In genomic region chr10:56979601-56980000, GRCm38 (mm10) we compare ENCODE assay signal across 16 mouse cellular contexts.
A peak's percentile ranks its signal among the peaks of the same experiment; 100 is the strongest.
DNase-seq lines count a peak whose midpoint lies in the region; ATAC-seq and TF ChIP-seq lines count a peak whose summit lies in the region.
"Had no signal": no experiment of that assay in that cellular context is flagged by ENCODE, and none has a peak within 500 bp of the region (broad histone marks: within the 10 kb centered on the region; RNA-seq: fewer than 3 reads in every experiment).

No protein-coding gene starts in this region.

- TF ChIP-seq POLR2A in brain, embryonic 14.5 days (IDR thresholded peaks at IDR 0.05; ENCODE audit: borderline replicate concordance, extremely low read depth, insufficient read depth, insufficient read length, poor library complexity, severe bottlenecking): no peak

- H3K27ac ChIP-seq in heart, postnatal 0 days (ENCODE audit: low read depth): peak overlapping the region; percentile 80
- H3K27ac ChIP-seq in limb, embryonic 12.5 days: no peak overlapping the region
- H3K27ac ChIP-seq: kidney, embryonic 15.5 days; liver, embryonic 15.5 days; midbrain, embryonic 12.5 days had no signal

- ATAC-seq in heart, postnatal 0 days (ENCODE audit: insufficient read depth, low read depth): no peak
- ATAC-seq in limb, embryonic 12.5 days (ENCODE audit: insufficient number of reproducible peaks, insufficient read depth, low FRiP score, low TSS enrichment, low read depth): peak; percentile 87
- ATAC-seq: forebrain, embryonic 16.5 days; inflammation-experienced regulatory T-cells, adult 6 months had no signal

- no peaks in the 10 kb centered on the region for H3K27me3 ChIP-seq in heart, postnatal 0 days (ENCODE audit: control insufficient read depth, insufficient read depth, low read length)
- H3K27me3 ChIP-seq in limb, embryonic 12.5 days: no peaks in the 10 kb centered on the region
- H3K27me3 ChIP-seq: kidney, embryonic 15.5 days; liver, embryonic 15.5 days; midbrain, embryonic 12.5 days had no signal

- H3K9ac ChIP-seq in heart, postnatal 0 days (replicated peaks; ENCODE audit: low read depth, low read length): no peak overlapping the region
- no peak overlapping the region for H3K9ac ChIP-seq in limb, embryonic 12.5 days (replicated peaks)
- H3K9ac ChIP-seq: kidney, embryonic 15.5 days; liver, embryonic 15.5 days; midbrain, embryonic 12.5 days had no signal

- TF ChIP-seq CTCF in heart, postnatal 0 days (IDR thresholded peaks at IDR 0.05; ENCODE audit: low read depth): no peak
- TF ChIP-seq CTCF in brain, embryonic 14.5 days (IDR thresholded peaks at IDR 0.05; ENCODE audit: borderline replicate concordance, extremely low read depth, insufficient read depth, insufficient read length): no peak

- no peak overlapping the region for H3K4me3 ChIP-seq in heart, postnatal 0 days (ENCODE audit: low read depth, low read length)
- H3K4me3 ChIP-seq in limb, embryonic 12.5 days (replicated peaks): no peak overlapping the region
- H3K4me3 ChIP-seq: erythroblast, embryonic 14.5 days; kidney, embryonic 15.5 days; liver, embryonic 15.5 days; midbrain, embryonic 12.5 days had no signal

- no peaks in the 10 kb centered on the region for H3K9me3 ChIP-seq in heart, postnatal 0 days (replicated peaks; ENCODE audit: control insufficient read depth, low read length)
- H3K9me3 ChIP-seq in limb, embryonic 12.5 days: no peaks in the 10 kb centered on the region
- H3K9me3 ChIP-seq: kidney, embryonic 15.5 days; liver, embryonic 15.5 days; midbrain, embryonic 12.5 days had no signal

- H3K36me3 ChIP-seq in heart, postnatal 0 days (replicated peaks; ENCODE audit: control insufficient read depth, insufficient read depth, low read length): no peaks in the 10 kb centered on the region
- no peaks in the 10 kb centered on the region for H3K36me3 ChIP-seq in limb, embryonic 12.5 days
- H3K36me3 ChIP-seq: kidney, embryonic 15.5 days; liver, embryonic 15.5 days; midbrain, embryonic 12.5 days had no signal

- peaks cover 16% of the 10 kb centered on the region; the same call in 1 of the 2 replicates for H3K4me1 ChIP-seq in heart, postnatal 0 days (ENCODE audit: control insufficient read depth, insufficient read depth)
- H3K4me1 ChIP-seq in limb, embryonic 12.5 days (replicated peaks): peaks cover 29% of the 10 kb centered on the region
- H3K4me1 ChIP-seq: kidney, embryonic 15.5 days; liver, embryonic 15.5 days; midbrain, embryonic 12.5 days had no signal

- TF ChIP-seq EP300 in heart, postnatal 0 days (IDR thresholded peaks at IDR 0.05; ENCODE audit: low read depth): no peak

- WGBS in heart, postnatal 0 days: 64% methylated on average over 3 of the region's 3 CpGs
- WGBS in limb, embryonic 12.5 days: 10% methylated on average over 3 of the region's 3 CpGs

- H3K4me2 ChIP-seq in heart, postnatal 0 days (ENCODE audit: low read depth, low read length): no peak overlapping the region
- H3K4me2 ChIP-seq in limb, embryonic 12.5 days: peak overlapping the region; percentile 8; the same call in 1 of the 2 replicates
- H3K4me2 ChIP-seq: kidney, embryonic 15.5 days; liver, embryonic 15.5 days; midbrain, embryonic 12.5 days had no signal

- no peak for DNase-seq in heart, postnatal 0 days (ENCODE audit: low spot score)
- DNase-seq in heart, postnatal 4 days: no peak
- peak; percentile 24 for DNase-seq in brain, embryonic 14.5 days (ENCODE audit: low read depth)
- peak; percentile 49 for DNase-seq in embryo, embryonic 11.5 days (ENCODE audit: low read depth, low spot score)
- DNase-seq in natural killer cell, adult 2 months (ENCODE audit: low spot score in 2 of 2): no peak
- DNase-seq in kidney, postnatal 4 days: no peak
- DNase-seq: cerebellum, adult 11-12 months; gastrocnemius, postnatal 10 days; thymus, postnatal 4 days had no signal

Comparison
In these comparisons a context has a peak if more than half of its experiments do, and no peak if none do; other contexts are left out.
1. DNase-seq: peak in brain, embryonic 14.5 days (single experiment) and embryo, embryonic 11.5 days (single experiment); none in heart, postnatal 0 days (single experiment), heart, postnatal 4 days (single experiment), natural killer cell, adult 2 months (0 of 2) and kidney, postnatal 4 days (0 of 2).